In genomic region chr7:77445352-77446051, GRCm38 (mm10) we compare ENCODE assay signal across 14 mouse cellular contexts.
DNase-seq lines count a peak whose midpoint lies in the region; ATAC-seq lines count a peak whose summit lies in the region.
"Had no signal": no experiment of that assay in that cellular context is flagged by ENCODE, and none has a peak within 500 bp of the region (broad histone marks: within the 10 kb centered on the region; RNA-seq: fewer than 3 reads in every experiment).

No protein-coding gene starts in this region.

- intact Hi-C loops in left cerebral cortex, postnatal 25 days (cut with DNase I): loop anchor here (10.0 kb wide), 1 partner anchor 311 kb away; no protein-coding TSS in a partner anchor

- H3K36me3 ChIP-seq in forebrain, embryonic 14.5 days (ENCODE audit: control insufficient read depth, insufficient read depth, low read length): no peaks in the 10 kb centered on the region
- H3K36me3 ChIP-seq in hindbrain, embryonic 16.5 days (ENCODE audit: control insufficient read depth, insufficient read depth, low read length): no peaks in the 10 kb centered on the region
- no peaks in the 10 kb centered on the region for H3K36me3 ChIP-seq in neural tube, embryonic 13.5 days

- H3K27ac ChIP-seq in forebrain, embryonic 14.5 days (ENCODE audit: low read depth, low read length): no peak overlapping the region
- no peak overlapping the region for H3K27ac ChIP-seq in hindbrain, embryonic 16.5 days (ENCODE audit: low read depth, low read length)
- peak overlapping the region; percentile 74 for H3K27ac ChIP-seq in neural tube, embryonic 13.5 days (replicated peaks)

- no peaks in the 10 kb centered on the region for H3K27me3 ChIP-seq in forebrain, embryonic 14.5 days (replicated peaks; ENCODE audit: control insufficient read depth, insufficient read depth, low read length)
- no peaks in the 10 kb centered on the region for H3K27me3 ChIP-seq in hindbrain, embryonic 16.5 days (replicated peaks; ENCODE audit: control insufficient read depth, insufficient read depth, low read length)
- H3K27me3 ChIP-seq in neural tube, embryonic 13.5 days: no peaks in the 10 kb centered on the region
- H3K27me3 ChIP-seq: megakaryocyte, embryonic 14.5 days had no signal

- H3K4me2 ChIP-seq in forebrain, embryonic 14.5 days (ENCODE audit: low read length): no peak overlapping the region
- peak overlapping the region; percentile 31 for H3K4me2 ChIP-seq in hindbrain, embryonic 16.5 days (ENCODE audit: low read length)
- peak overlapping the region; percentile 43 for H3K4me2 ChIP-seq in neural tube, embryonic 13.5 days
- H3K4me2 ChIP-seq: lung, embryonic 14.5 days had no signal

- no peak overlapping the region for H3K9ac ChIP-seq in forebrain, embryonic 14.5 days (ENCODE audit: low read length)
- H3K9ac ChIP-seq in hindbrain, embryonic 16.5 days (ENCODE audit: low read depth, low read length): no peak overlapping the region
- peak overlapping the region; percentile 28; the same call in 1 of the 2 replicates for H3K9ac ChIP-seq in neural tube, embryonic 13.5 days
- H3K9ac ChIP-seq: lung, embryonic 14.5 days had no signal

- H3K4me3 ChIP-seq in forebrain, embryonic 14.5 days (ENCODE audit: low read depth, low read length): no peak overlapping the region
- no peak overlapping the region for H3K4me3 ChIP-seq in hindbrain, embryonic 16.5 days (ENCODE audit: low read length)
- no peak overlapping the region for H3K4me3 ChIP-seq in neural tube, embryonic 13.5 days
- H3K4me3 ChIP-seq: megakaryocyte, embryonic 14.5 days had no signal

- peak; percentile 29; the same call in 1 of the 2 replicates for ATAC-seq in forebrain, embryonic 14.5 days
- peak; percentile 50; the same call in 1 of the 2 replicates for ATAC-seq in hindbrain, embryonic 16.5 days
- ATAC-seq in neural tube, embryonic 13.5 days (ENCODE audit: low read depth): peak; percentile 91
- ATAC-seq: intestine, postnatal 0 days had no signal

- no peaks in the 10 kb centered on the region for H3K9me3 ChIP-seq in forebrain, embryonic 14.5 days (replicated peaks; ENCODE audit: control insufficient read depth, low read length)
- H3K9me3 ChIP-seq in hindbrain, embryonic 16.5 days (ENCODE audit: control insufficient read depth, low read length): no peaks in the 10 kb centered on the region
- no peaks in the 10 kb centered on the region for H3K9me3 ChIP-seq in neural tube, embryonic 13.5 days
- H3K9me3 ChIP-seq: megakaryocyte, embryonic 14.5 days had no signal

- no peaks in the 10 kb centered on the region for H3K4me1 ChIP-seq in forebrain, embryonic 14.5 days (ENCODE audit: control insufficient read depth, insufficient read depth, low read length)
- peaks cover 5% of the 10 kb centered on the region; the same call in 1 of the 2 replicates for H3K4me1 ChIP-seq in hindbrain, embryonic 16.5 days (ENCODE audit: control insufficient read depth, insufficient read depth, low read depth, low read length)
- H3K4me1 ChIP-seq in neural tube, embryonic 13.5 days (replicated peaks): peaks cover 16% of the 10 kb centered on the region
- H3K4me1 ChIP-seq: megakaryocyte, embryonic 14.5 days had no signal

- DNase-seq in embryo, embryonic 11 days: peak; percentile 1
- no peak for DNase-seq in embryo, embryonic 10 days (ENCODE audit: low spot score)
- peak; percentile 38 for DNase-seq in forebrain, embryonic 14.5 days (ENCODE audit: low spot score)
- no peak for DNase-seq in left cerebral cortex, postnatal 25 days (ENCODE audit: low spot score in 2 of 2)
- no peak for DNase-seq in kidney, postnatal 36 days
- DNase-seq in kidney, adult 8-10 months: no peak
- DNase-seq: adrenal gland, postnatal 25 days; heart, postnatal 10 days; lung, embryonic 14.5 days; right cerebral cortex, postnatal 25 days had no signal

- WGBS in forebrain, embryonic 14.5 days: 43% methylated on average over 11 of the region's 11 CpGs
- WGBS in hindbrain, embryonic 16.5 days: 22% methylated on average over 11 of the region's 11 CpGs
- 26% methylated on average over 11 of the region's 11 CpGs for WGBS in neural tube, embryonic 13.5 days

Comparison
In these comparisons a context has a peak if more than half of its experiments do, and no peak if none do; other contexts are left out.
1. DNase-seq: peak in embryo, embryonic 11 days (single experiment) and forebrain, embryonic 14.5 days (single experiment); none in embryo, embryonic 10 days (single experiment), left cerebral cortex, postnatal 25 days (0 of 2), kidney, postnatal 36 days (0 of 2) and kidney, adult 8-10 months (0 of 2).
2. ATAC-seq: peak in every context shown above with its lines; median percentile 91 in neural tube, embryonic 13.5 days; 50 in hindbrain, embryonic 16.5 days; 29 in forebrain, embryonic 14.5 days.